Mouse (Mus musculus): ENCODE data around the gene 4930435E12Rik.

4930435E12Rik gene

DNA sequence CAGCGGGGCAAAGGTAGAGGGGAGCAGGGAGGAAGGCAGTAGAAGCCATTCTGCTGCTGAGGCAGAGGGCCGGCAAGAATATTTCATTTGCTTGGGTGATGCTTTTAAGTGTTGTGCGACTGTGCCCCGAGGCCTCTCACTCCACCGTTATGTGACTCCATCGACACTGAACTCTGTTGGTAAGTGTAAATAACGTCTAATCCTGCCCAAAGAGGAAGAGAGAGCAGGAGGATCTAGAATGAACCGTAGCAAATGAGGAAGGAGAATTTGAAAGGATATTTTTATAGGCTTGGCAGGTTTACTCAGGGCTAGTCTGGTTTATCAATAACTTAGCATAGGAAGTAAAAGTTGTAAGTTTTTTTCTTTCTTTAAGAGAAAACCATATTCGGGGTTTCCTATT, 59.0 kb downstream of the 4930435E12Rik start:
- DNase-seq (ENCODE audit: low spot score in 2 of 2): no peak

DNA sequence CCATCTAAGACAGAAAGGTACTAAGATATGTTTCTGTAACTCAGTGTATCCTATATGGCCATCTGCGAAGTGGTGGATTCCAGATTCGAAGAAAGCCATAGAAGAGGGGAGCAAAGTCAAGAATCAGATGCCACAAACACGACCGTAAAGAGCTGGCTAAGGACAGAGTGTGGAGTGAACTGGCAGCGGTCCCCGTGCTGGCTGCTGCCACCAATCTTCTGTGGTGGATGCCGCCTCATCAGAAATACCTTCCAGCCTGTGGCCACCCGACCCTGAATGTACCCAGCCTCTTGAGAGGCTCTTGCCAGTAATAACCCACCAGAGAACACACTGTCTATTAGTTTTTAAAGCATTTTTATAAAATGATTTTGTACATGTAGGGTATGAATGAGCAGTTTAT, 60.2 kb downstream of the 4930435E12Rik start:
- DNase-seq (ENCODE audit: low spot score in 2 of 2): no peak

DNA sequence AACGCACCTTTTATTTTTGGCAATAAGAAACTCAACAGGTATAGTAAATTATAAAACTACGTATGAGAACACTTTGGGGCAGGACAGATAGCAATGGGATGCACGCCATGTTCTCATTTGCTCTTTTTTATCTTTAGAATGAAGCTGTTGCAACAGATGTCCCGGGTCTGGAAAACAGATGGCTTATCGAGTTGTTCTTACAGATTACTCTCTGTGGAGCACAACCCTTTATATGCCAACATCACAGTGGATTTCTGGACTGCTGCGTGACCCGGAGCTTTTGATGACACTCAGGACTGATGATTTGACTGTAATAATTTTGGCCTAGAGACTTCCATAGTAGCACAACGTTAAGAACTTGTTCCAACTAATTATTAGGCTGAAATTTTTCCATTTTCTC, 60.8 kb downstream of the 4930435E12Rik start:
- peak in 1 of 2 experiments; percentile 12 for DNase-seq (ENCODE audit: low spot score in 2 of 2)

DNA sequence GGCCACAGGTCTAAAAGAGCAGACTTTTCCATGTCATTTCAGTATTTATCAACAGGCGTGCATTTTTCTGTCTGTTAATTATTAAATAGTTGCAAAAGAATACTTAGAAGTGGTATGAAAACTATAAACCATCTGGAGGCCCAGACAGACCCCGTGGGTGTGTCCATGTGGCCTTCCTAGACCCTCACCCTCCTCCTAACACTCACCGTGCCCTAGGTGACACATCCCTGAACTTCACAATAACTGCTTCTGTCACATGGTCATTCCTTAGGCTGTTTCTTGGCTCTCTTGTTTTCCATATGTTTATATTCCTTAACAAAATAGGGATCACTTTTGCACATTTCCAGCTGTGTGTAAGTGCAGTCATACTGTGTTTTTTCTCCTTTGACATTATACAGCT, 61.9 kb downstream of the 4930435E12Rik start:
- no peak for DNase-seq (ENCODE audit: low spot score in 2 of 2)

DNA sequence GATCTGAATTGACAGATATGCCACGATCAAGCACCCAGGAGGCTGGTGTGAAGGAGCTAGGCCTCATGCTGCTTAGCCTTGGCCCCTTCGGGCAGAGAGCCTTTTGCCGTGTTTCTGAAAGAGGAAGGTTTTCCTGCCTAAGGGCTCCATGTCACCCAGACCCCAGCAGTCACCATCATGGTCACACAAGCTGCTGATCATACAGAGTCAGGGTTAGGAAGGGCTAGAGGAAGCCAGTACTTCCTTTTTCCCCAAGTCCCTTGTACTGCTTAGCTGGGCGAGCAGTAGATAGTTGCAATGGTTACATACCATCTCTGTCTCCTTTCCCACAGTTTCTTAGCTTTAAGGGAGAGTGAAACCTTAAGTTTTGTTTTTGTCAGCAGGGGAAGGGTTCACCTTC, 65.0 kb downstream of the 4930435E12Rik start:
- DNase-seq (ENCODE audit: low spot score in 2 of 2): no peak

DNA sequence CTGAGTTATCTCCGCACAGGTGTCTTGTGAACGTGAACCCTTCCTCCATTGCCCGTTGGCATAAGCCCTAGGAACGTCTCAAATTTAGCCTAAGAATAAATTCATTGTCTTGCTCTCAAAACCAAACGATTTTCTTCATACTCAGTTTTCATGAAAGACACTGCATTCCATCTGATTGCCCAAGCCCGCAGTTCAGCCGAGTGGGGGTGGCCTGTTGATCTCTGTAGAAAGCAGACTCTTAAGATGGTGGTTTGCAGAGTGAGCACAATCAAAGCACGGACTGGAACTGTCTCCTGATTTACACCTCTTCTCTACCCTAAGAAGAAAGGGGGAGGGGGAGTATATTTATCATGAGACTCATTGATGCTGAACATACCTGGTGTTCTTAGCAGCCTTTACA, 66.1 kb downstream of the 4930435E12Rik start:
- DNase-seq (ENCODE audit: low spot score in 2 of 2): no peak
